Mouse (Mus musculus) bone marrow macrophage, adult 2 months (primary cell): ENCODE data around the gene N4bp2.

Experiments used
- CTCF ChIP-seq: IDR thresholded peaks from 2 replicates; pipeline ENCODE4 v1.5.1; 2012; ENCODE audit warnings: low read depth, mild to moderate bottlenecking, low read length, moderate library complexity
- POLR2A ChIP-seq: IDR thresholded peaks from 2 replicates; pipeline ENCODE4 v1.6.1; 2012; ENCODE audit warnings: mild to moderate bottlenecking, low read depth, low read length, borderline replicate concordance

- TF ChIP-seq CTCF (no peak), POLR2A (no peak)
Measured at GRCm38 (mm10) chr5:65752021-65752420, 11.3 kb upstream of the N4bp2 start.
